Mouse (Mus musculus) kidney, adult 18-20 months (tissue): ENCODE measurements around the gene Cebpg.

Experiments
- DNase-seq: peaks from one replicate; pipeline ENCODE4 v3.0.0; 2021

The Cebpg gene

GRCm38 (mm10) chr7:35053161-35053560, 3.2 kb downstream of the Cebpg start:
- no peak for DNase-seq

GRCm38 (mm10) chr7:35050540-35050939, 5.8 kb downstream of the Cebpg start:
- DNase-seq, result no peak

- DNase-seq, result no peak
Measured at GRCm38 (mm10) chr7:35046091-35046490, 10.3 kb downstream of the Cebpg start.

- DNase-seq, result no peak
Measured at GRCm38 (mm10) chr7:35044719-35045118, 11.7 kb downstream of the Cebpg start.

- no peak for DNase-seq
Measured at GRCm38 (mm10) chr7:35043266-35043817, 13.0 kb downstream of the Cebpg start.

GRCm38 (mm10) chr7:35042759-35043217, 13.6 kb downstream of the Cebpg start:
- peak; percentile 43 for DNase-seq

- DNase-seq, result no peak
Measured at GRCm38 (mm10) chr7:35042209-35042554, 14.2 kb downstream of the Cebpg start.

- DNase-seq, result no peak
Measured at GRCm38 (mm10) chr7:35041286-35042208, 14.8 kb downstream of the Cebpg start.

- DNase-seq, result no peak
Measured at GRCm38 (mm10) chr7:35040176-35040972, 16.0 kb downstream of the Cebpg start.

GRCm38 (mm10) chr7:35037408-35037807, 19.0 kb downstream of the Cebpg start:
- no peak for DNase-seq

GRCm38 (mm10) chr7:35036266-35036731, 20.1 kb downstream of the Cebpg start:
- DNase-seq, result no peak

- no peak for DNase-seq
Measured at GRCm38 (mm10) chr7:35035565-35035964, 20.8 kb downstream of the Cebpg start.

- peak; percentile 24 for DNase-seq
Measured at GRCm38 (mm10) chr7:35035141-35035553, 21.2 kb downstream of the Cebpg start.

- no peak for DNase-seq
Measured at GRCm38 (mm10) chr7:35030567-35030966, 25.8 kb downstream of the Cebpg start.

GRCm38 (mm10) chr7:35029648-35030047, 26.7 kb downstream of the Cebpg start:
- DNase-seq, result no peak

- DNase-seq, result no peak
Measured at GRCm38 (mm10) chr7:35029228-35029627, 27.1 kb downstream of the Cebpg start.

- no peak for DNase-seq
Measured at GRCm38 (mm10) chr7:35028559-35028958, 27.8 kb downstream of the Cebpg start.

- no peak for DNase-seq
Measured at GRCm38 (mm10) chr7:35027801-35028420, 28.5 kb downstream of the Cebpg start.

- peak; percentile 49 for DNase-seq
Measured at GRCm38 (mm10) chr7:35026838-35027291, 29.5 kb downstream of the Cebpg start.

GRCm38 (mm10) chr7:35026276-35026630, 30.1 kb downstream of the Cebpg start:
- DNase-seq, result no peak

GRCm38 (mm10) chr7:35025409-35026275, 30.7 kb downstream of the Cebpg start:
- DNase-seq, result peak; percentile 87

- no peak for DNase-seq
Measured at GRCm38 (mm10) chr7:35024426-35024825, 31.9 kb downstream of the Cebpg start.
